ENCODE assay signal across 10 mouse cellular contexts in genomic region chr3:153690553-153690952, GRCm38 (mm10). TPM values are rescaled to one million over a fixed set of nuclear protein-coding genes. Genes with fewer than 3 reads are reported as not detected.
DNase-seq lines count a peak whose midpoint lies in the region; ATAC-seq lines count a peak whose summit lies in the region.
"Had no signal": no experiment of that assay in that cellular context is flagged by ENCODE, and none has a peak within 500 bp of the region (broad histone marks: within the 10 kb centered on the region; RNA-seq: fewer than 3 reads in every experiment).

No protein-coding gene starts in this region.

- H3K4me1 ChIP-seq in embryonic facial prominence, embryonic 15.5 days: peaks cover 28% of the 10 kb centered on the region
- H3K4me1 ChIP-seq in liver, embryonic 15.5 days (replicated peaks): peaks cover 60% of the 10 kb centered on the region

- WGBS in embryonic facial prominence, embryonic 15.5 days: 48% methylated on average over 2 of the region's 2 CpGs
- 55% methylated on average over 2 of the region's 2 CpGs for WGBS in liver, embryonic 15.5 days (ENCODE audit: insufficient replicate concordance)

- no peaks in the 10 kb centered on the region for H3K9me3 ChIP-seq in embryonic facial prominence, embryonic 15.5 days (replicated peaks)
- H3K9me3 ChIP-seq in liver, embryonic 15.5 days (replicated peaks): no peaks in the 10 kb centered on the region

- no peak overlapping the region for H3K4me2 ChIP-seq in embryonic facial prominence, embryonic 15.5 days (replicated peaks)
- H3K4me2 ChIP-seq in liver, embryonic 15.5 days: peak overlapping the region; percentile 61

- intact Hi-C loops in left cerebral cortex, postnatal 36 days (cut with DNase I): no loop called here

- H3K27ac ChIP-seq in embryonic facial prominence, embryonic 15.5 days (replicated peaks): peak overlapping the region; percentile 66
- H3K27ac ChIP-seq in liver, embryonic 15.5 days (replicated peaks): peak overlapping the region; percentile 94

- no peak for ATAC-seq in embryonic facial prominence, embryonic 15.5 days (ENCODE audit: insufficient number of reproducible peaks, low FRiP score, low TSS enrichment, low read depth)
- ATAC-seq in liver, embryonic 15.5 days (ENCODE audit: insufficient read depth): peak; percentile 8

- H3K9ac ChIP-seq in embryonic facial prominence, embryonic 15.5 days: no peak overlapping the region
- H3K9ac ChIP-seq in liver, embryonic 15.5 days: peak overlapping the region; percentile 45; the same call in 1 of the 2 replicates

- H3K27me3 ChIP-seq in embryonic facial prominence, embryonic 15.5 days: no peaks in the 10 kb centered on the region
- no peaks in the 10 kb centered on the region for H3K27me3 ChIP-seq in liver, embryonic 15.5 days

- no peak overlapping the region for H3K4me3 ChIP-seq in embryonic facial prominence, embryonic 15.5 days (replicated peaks)
- no peak overlapping the region for H3K4me3 ChIP-seq in liver, embryonic 15.5 days (replicated peaks)

- DNase-seq in adrenal gland, postnatal 14 days: peak; percentile 25
- DNase-seq in adrenal gland, postnatal 4 days (ENCODE audit: low spot score in 2 of 2): no peak
- DNase-seq in kidney, postnatal 4 days: peak; percentile 31 to 51
- no peak for DNase-seq in kidney, adult 8-10 months
- DNase-seq in left cerebral cortex, postnatal 36 days (ENCODE audit: low spot score in 2 of 2): no peak
- DNase-seq in urinary bladder, adult 18-20 months (ENCODE audit: low spot score in 2 of 2): no peak
- DNase-seq: kidney, postnatal 36 days; right cerebral cortex, postnatal 14 days had no signal

- no peaks in the 10 kb centered on the region for H3K36me3 ChIP-seq in embryonic facial prominence, embryonic 15.5 days
- peaks cover 3% of the 10 kb centered on the region; the same call in 1 of the 2 replicates for H3K36me3 ChIP-seq in liver, embryonic 15.5 days (replicated peaks)

RNA-seq across cellular contexts. Expression of gene St6galnac3, which starts 34.4 kb away (rescaled TPM):
- 10.9 and 16.6 TPM in 2 replicates for total RNA-seq in adrenal gland, postnatal 14 days (2021)
- total RNA-seq in adrenal gland, postnatal 4 days (2021): 10 to 100 TPM; 22.0 to 25.9 TPM
- 48.1 and 48.6 TPM in 2 replicates for polyA plus RNA-seq in embryonic facial prominence, embryonic 15.5 days (2015; fragmentation: Nextera tagmentation; extraction: Ambion mirVana)
- polyA plus RNA-seq in liver, embryonic 15.5 days (2015; fragmentation: Nextera tagmentation; extraction: Ambion mirVana): 10.1 and 10.2 TPM in 2 replicates
- total RNA-seq in left cerebral cortex, postnatal 36 days (2021): 10 to 100 TPM; 16.9 to 20.2 TPM

Comparison
In these comparisons a context has a peak if more than half of its experiments do, and no peak if none do; other contexts are left out.
1. DNase-seq: peak in adrenal gland, postnatal 14 days (single experiment) and kidney, postnatal 4 days (2 of 2); none in adrenal gland, postnatal 4 days (0 of 2), kidney, adult 8-10 months (0 of 2), left cerebral cortex, postnatal 36 days (0 of 2) and urinary bladder, adult 18-20 months (0 of 2).